Mouse (Mus musculus) kidney, postnatal 0 days (tissue): ENCODE results near the gene Cmip. TPM values are rescaled to one million over a fixed set of nuclear protein-coding genes. Genes with fewer than 3 reads are reported as not detected.

ENCODE experiments used
- ATAC-seq: fragments of 200-750 bp; cut with Nextera tagmentation; replicated peaks from 2 replicates; pipeline ENCODE4 v1.8.0; 2017; ENCODE audit warnings: low read depth, moderate number of reproducible peaks, moderate TSS enrichment, moderate library complexity; ENCODE audit not compliant: low FRiP score
- DNase-seq: peaks from one replicate; pipeline ENCODE4 v3.0.0-alpha.2; 2016; ENCODE audit warnings: low spot score
- H3K27ac ChIP-seq: fragments of 300-500 bp; sonication (generic); 2 replicates; pipeline ENCODE4 v1.5.1; 2014; ENCODE audit warnings: mild to moderate bottlenecking
- H3K27me3 ChIP-seq: fragments of 300-500 bp; sonication (generic); 2 replicates; pipeline ENCODE4 v1.6.1; 2014; ENCODE audit warnings: low read length, mixed read lengths; ENCODE audit not compliant: insufficient read depth
- H3K36me3 ChIP-seq: fragments of 300-500 bp; sonication (generic); 2 replicates; pipeline ENCODE4 v1.6.1; 2014; ENCODE audit warnings: low read length, mixed read lengths; ENCODE audit not compliant: insufficient read depth
- H3K4me1 ChIP-seq: fragments of 300-500 bp; sonication (generic); replicated peaks from 2 replicates; pipeline ENCODE4 v1.6.1; 2014; ENCODE audit warnings: antibody characterized with exemption, low read length, mixed read lengths; ENCODE audit not compliant: insufficient read depth
- H3K4me2 ChIP-seq: fragments of 300-500 bp; sonication (generic); 2 replicates; pipeline ENCODE4 v1.6.1; 2014; ENCODE audit warnings: mild to moderate bottlenecking, low read length, moderate library complexity, mixed read lengths
- H3K4me3 ChIP-seq: fragments of 300-500 bp; sonication (generic); replicated peaks from 2 replicates; pipeline ENCODE4 v1.5.1; 2014; ENCODE audit warnings: low read depth, low read length
- H3K9ac ChIP-seq: fragments of 300-500 bp; sonication (generic); 2 replicates; pipeline ENCODE4 v1.6.1; 2014; ENCODE audit warnings: low read depth, low read length
- H3K9me3 ChIP-seq: fragments of 300-500 bp; sonication (generic); replicated peaks from 2 replicates; pipeline ENCODE4 v1.6.1; 2016; ENCODE audit warnings: low read length, inconsistent platforms, mixed read lengths
- CTCF ChIP-seq: IDR thresholded peaks from 2 replicates; pipeline ENCODE4 v1.5.1; 2016; ENCODE audit warnings: antibody characterized with exemption, low read depth, mild to moderate bottlenecking, moderate library complexity
- WGBS: fragments of 180-500 bp; shearing (Covaris S2); extraction: QIAGEN DNeasy Blood & Tissue Kit; methylation state at CpG from one replicate; pipeline ENCODE4 v1.1.7; 2014; 5-methylcytosine and 5-hydroxymethylcytosine counted together
- microRNA-seq: library from miRNA; unstranded; fragments of <30 nt; microRNA quantifications from one replicate; pipeline ENCODE4, GENCODE M21; 2016
- polyA plus RNA-seq: library from polyadenylated mRNA; unstranded; fragments of >200 nt; fragmentation: Nextera tagmentation; extraction: Ambion mirVana; gene quantifications from 2 replicates; pipeline ENCODE4 v1.2.1, GENCODE M21; 2015

The Cmip gene
- polyA plus RNA-seq, 1 experiment from 2014 or later = 36.8 TPM

- 86% methylated on average over 8 of the region's 8 CpGs for WGBS
- no peak overlapping the region for H3K4me3 ChIP-seq
- no peaks in the 10 kb centered on the region for H3K36me3 ChIP-seq
- H3K4me1 ChIP-seq = no peaks in the 10 kb centered on the region
- no peak for ATAC-seq
- TF ChIP-seq CTCF = no peak
- no peak overlapping the region for H3K27ac ChIP-seq
- no peaks in the 10 kb centered on the region for H3K27me3 ChIP-seq
- H3K4me2 ChIP-seq = no peak overlapping the region
- DNase-seq = no peak
- no peaks in the 10 kb centered on the region for H3K9me3 ChIP-seq
- H3K9ac ChIP-seq = no peak overlapping the region
Observed at GRCm38 (mm10) chr8:117507703-117508102, 250.8 kb downstream of the Cmip start.

Small RNA genes within 50 kb of the gene (microRNA-seq; reads per million reads assigned to microRNA genes)
- not detected for gene Mir7077
- not detected for gene Mir7078

Other genes starting within 250 kb of the Cmip start
- not detected in 2 replicates for gene Pkd1l2, start 174.6 kb upstream of the Cmip start, polyA plus RNA-seq
- 0.16 and 0.27 TPM in 2 replicates for gene Bco1, start 161.2 kb upstream of the Cmip start, polyA plus RNA-seq
- 1.1 and 1.2 TPM in 2 replicates for gene Gan, start 98.9 kb upstream of the Cmip start, polyA plus RNA-seq
- 7.3 and 8.0 TPM in 2 replicates for gene Plcg2, start 241.2 kb downstream of the Cmip start, polyA plus RNA-seq